Mouse (Mus musculus) stomach, postnatal 0 days (tissue): Measurements from ENCODE around the gene Nbas.

Experiments
- CTCF ChIP-seq: IDR thresholded peaks from 2 replicates; pipeline ENCODE4 v1.5.1; 2016; ENCODE audit warnings: antibody characterized with exemption, low read depth, mild to moderate bottlenecking, moderate library complexity
- EP300 ChIP-seq: optimal IDR thresholded peaks from 2 replicates; pipeline ENCODE3; 2016; ENCODE audit warnings: antibody characterized with exemption

DNA sequence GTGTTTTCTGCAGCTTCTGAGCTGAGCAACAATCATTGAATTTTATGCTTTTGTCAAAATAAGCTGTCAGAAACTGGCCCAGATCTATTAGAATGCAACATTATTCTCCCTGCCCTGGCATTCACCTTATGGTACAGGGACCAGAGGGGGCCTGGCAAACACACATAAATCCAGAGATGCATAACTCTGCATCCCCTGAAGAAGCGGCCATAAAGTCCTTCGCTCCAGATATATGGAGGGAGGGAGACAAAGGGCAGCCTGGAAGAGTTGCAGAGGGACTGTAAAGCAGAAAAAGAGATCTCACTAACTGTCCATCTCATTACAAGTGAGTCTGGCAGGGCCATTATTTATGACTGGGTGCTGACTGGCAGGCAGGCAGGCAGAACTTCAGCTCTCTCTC lies 13.2 kb upstream of the Nbas start:
- TF ChIP-seq CTCF = no peak
- TF ChIP-seq EP300 = no peak
